Mouse (Mus musculus) natural killer cell, adult 2 months (primary cell): Measurements from ENCODE around the gene Snx27.

Source experiments
- DNase-seq, 2 experiments: peaks; one replicate each; pipeline ENCODE4 v3.0.0; 2022; ENCODE audit warnings: low spot score in 2 of 2

Snx27 gene

GRCm38 (mm10) chr3:94477444-94477843 is 105.1 kb downstream of the Snx27 start:
- DNase-seq = no peak

GRCm38 (mm10) chr3:94476301-94477035 is 106.0 kb downstream of the Snx27 start:
- no peak for DNase-seq

GRCm38 (mm10) chr3:94473567-94474232 is 108.8 kb downstream of the Snx27 start:
- DNase-seq = no peak

- DNase-seq = no peak
These were observed 109.4 kb downstream of the Snx27 start for GRCm38 (mm10) chr3:94473115-94473505.

GRCm38 (mm10) chr3:94472447-94473114 is 109.9 kb downstream of the Snx27 start:
- no peak for DNase-seq

- no peak for DNase-seq
These were observed 113.6 kb downstream of the Snx27 start for GRCm38 (mm10) chr3:94468931-94469330.

GRCm38 (mm10) chr3:94465632-94466430 is 116.7 kb downstream of the Snx27 start:
- no peak for DNase-seq

- DNase-seq = no peak
These were observed 118.5 kb downstream of the Snx27 start for GRCm38 (mm10) chr3:94463926-94464578.

GRCm38 (mm10) chr3:94459834-94460233 is 122.7 kb downstream of the Snx27 start:
- DNase-seq = no peak

GRCm38 (mm10) chr3:94457055-94457454 is 125.5 kb downstream of the Snx27 start:
- no peak for DNase-seq

GRCm38 (mm10) chr3:94456529-94457000 is 126.0 kb downstream of the Snx27 start:
- DNase-seq = peak; percentile 32 to 61

- DNase-seq = no peak
These were observed 133.1 kb downstream of the Snx27 start for GRCm38 (mm10) chr3:94449377-94449776.
